Mouse (Mus musculus) splenic B cell, adult 2 months (primary cell): ENCODE data around the gene Hist1h4j.
A peak's percentile ranks its signal among the peaks of the same experiment; 100 is the strongest.
"Not testable (repeated sequence)": the region's sequence is repeated elsewhere in the genome, so short reads cannot be mapped to it uniquely, and the experiment has no call there.

ENCODE experiments used
- DNase-seq: peaks from one replicate; pipeline ENCODE4 v3.0.0-alpha.2; 2011; ENCODE audit warnings: low read depth, low spot score
- H3K27me3 ChIP-seq: 2 replicates; pipeline ENCODE4 v1.6.1; 2012; ENCODE audit warnings: mild to moderate bottlenecking, low read length, moderate library complexity, mixed read lengths; ENCODE audit not compliant: control insufficient read depth, poor library complexity, insufficient read depth, severe bottlenecking
- H3K36me3 ChIP-seq: 2 replicates; pipeline ENCODE4 v1.6.1; 2012; ENCODE audit warnings: mild to moderate bottlenecking, low read length, moderate library complexity, mixed read lengths; ENCODE audit not compliant: control insufficient read depth, poor library complexity, insufficient read depth, severe bottlenecking

Gene Hist1h4j

DNA sequence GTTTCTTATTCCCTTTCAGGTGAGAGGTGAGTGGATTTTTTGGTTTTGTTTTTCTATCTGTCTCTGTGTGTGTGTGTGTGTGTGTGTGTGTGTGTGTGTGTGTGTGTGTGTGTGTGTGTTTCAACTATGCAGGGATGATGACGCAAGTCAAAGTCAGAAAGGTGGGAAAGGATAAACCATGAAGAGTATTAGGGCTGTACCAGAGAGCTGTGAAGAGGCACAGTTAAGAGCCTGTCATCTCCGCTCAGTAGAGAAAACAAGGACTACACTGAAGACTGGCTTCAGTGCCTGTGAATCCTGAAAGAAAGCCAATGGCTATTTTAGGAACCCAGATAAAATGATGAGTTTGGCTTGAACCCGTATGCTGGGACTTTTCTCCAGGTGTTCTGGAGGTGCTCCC, 17.0 kb downstream of the Hist1h4j start:
- no peaks in the 10 kb centered on the region for H3K27me3 ChIP-seq

DNA sequence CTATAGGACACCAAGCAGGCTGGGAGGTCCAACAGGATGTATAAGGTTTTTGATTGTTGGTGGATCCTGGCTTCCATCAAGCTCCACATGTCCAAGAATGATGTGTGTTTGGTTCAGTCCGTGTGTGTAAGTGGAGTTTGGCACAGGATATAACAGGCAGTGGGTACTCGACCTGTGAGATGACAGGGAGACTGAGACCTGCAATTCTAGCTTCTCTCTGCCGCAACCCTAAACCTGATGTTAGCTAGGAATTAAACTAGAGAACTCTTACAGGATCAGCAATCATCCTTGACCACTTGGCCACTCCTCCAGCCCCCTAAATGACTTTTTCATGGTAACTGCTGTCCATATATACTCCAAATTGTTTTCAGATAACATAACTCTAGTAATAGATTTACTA, 17.5 kb downstream of the Hist1h4j start:
- H3K36me3 ChIP-seq, result no peaks in the 10 kb centered on the region
- no peak for DNase-seq
- no peaks in the 10 kb centered on the region for H3K27me3 ChIP-seq

More for the DNA sequence above, 17.0 kb downstream of the Hist1h4j start:
- DNase-seq, result no peak
- H3K36me3 ChIP-seq, result no peaks in the 10 kb centered on the region

DNA sequence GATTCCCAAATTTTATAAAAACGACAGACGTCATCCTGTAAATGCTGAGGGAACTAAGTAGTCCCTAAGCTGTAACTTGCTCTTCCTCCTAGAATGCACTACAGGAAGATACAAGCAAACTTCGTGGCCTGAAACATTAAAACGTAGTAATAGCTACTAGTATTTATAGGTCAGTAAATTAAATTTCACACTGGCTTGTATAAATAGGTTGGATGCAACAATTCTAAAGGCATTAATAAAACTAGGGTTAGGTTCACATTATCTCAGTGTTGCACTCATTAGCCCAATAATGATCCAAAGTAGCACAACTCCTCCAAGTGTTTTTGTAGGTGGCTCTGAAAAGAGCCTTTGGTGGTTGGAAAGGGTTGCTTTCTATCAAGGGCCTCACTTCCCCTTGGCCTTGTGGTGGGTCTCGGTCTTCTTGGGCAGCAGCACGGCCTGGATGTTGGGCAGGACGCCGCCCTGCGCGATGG, 18.2 kb downstream of the Hist1h4j start:
- no peak for DNase-seq
- no peaks in the 10 kb centered on the region for H3K27me3 ChIP-seq
- no peaks in the 10 kb centered on the region for H3K36me3 ChIP-seq

DNA sequence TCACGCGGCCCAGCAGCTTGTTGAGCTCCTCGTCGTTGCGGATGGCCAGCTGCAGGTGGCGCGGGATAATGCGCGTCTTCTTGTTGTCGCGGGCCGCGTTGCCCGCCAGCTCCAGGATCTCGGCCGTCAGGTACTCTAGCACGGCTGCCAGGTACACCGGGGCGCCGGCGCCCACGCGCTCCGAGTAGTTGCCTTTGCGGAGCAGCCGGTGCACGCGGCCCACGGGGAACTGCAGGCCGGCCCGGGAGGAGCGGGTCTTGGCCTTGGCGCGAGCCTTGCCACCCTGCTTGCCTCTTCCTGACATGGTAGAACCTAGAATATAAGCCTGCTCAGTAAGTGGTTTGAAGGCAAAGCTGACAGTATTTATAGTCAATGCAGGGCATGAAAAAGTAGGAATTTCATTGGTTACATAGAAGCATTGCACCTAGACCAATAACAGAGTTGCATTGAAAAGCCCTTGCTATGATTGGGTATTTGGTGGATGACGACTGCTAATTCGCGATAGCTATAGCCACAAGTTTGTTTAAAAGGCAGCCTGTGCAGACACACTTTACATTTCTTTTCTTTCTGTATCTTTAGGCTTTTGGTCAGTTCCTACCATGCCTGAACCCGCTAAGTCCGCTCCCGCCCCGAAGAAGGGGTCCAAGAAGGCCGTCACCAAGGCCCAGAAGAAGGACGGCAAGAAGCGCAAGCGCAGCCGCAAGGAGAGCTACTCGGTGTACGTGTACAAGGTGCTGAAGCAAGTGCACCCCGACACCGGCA, 18.8 kb downstream of the Hist1h4j start, which contains the start of the genes Hist1h2ak and Hist1h2bn:
Hist1h2ak (minus strand) TSS at position 304 of the 762 bp plus-strand sequence.
Hist1h2bn (plus strand) TSS at position 600 of the 762 bp plus-strand sequence.
- not testable (repeated sequence) for H3K36me3 ChIP-seq, H3K27me3 ChIP-seq
- DNase-seq, result peak; percentile 95

DNA sequence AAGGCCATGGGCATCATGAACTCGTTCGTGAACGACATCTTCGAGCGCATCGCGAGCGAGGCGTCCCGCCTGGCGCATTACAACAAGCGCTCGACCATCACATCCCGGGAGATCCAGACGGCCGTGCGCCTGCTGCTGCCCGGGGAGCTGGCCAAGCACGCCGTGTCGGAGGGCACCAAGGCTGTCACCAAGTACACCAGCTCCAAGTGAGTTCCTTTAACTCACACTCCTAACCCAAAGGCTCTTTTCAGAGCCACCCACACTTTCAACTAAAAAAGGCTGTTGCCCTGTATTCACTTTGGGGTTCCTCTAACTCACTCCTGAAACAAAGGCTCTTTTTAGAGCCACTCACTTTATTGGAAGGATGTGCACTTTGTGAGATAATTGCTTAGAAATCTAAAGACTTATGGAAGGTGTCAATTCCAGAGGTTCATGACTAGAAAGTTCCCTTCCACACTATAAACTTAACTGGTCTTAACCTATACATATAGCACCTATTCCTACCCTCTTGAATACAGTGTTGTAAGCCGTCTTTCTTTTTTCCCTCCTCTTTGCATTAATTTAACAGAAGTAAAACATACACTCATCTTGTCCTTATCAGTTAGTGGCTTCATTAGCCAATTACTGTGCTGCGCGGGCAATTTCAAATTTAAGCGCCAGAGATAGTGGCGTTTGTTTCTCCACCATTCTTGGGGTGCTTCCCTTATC, 19.6 kb downstream of the Hist1h4j start:
- DNase-seq, result peak; percentile 63
- H3K27me3 ChIP-seq, H3K36me3 ChIP-seq: not testable (repeated sequence)

DNA sequence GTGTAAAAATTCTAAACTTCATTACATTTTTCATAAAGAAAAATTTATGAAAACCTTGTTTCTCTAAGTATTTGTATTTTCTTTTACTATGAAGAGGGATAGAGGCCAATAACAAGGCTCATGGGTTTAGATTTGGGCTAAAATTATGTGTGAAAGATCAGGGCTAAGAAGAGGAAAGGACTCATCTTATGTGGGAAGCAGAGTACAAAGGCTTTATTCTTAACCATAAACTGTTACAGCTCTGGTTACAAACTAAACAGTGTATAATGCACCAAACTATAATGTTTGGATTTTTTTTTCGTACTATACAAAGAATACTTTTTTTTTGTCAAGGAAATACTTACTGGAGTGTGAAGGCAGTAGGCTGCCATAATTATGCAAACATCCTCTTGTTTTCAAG, 20.8 kb downstream of the Hist1h4j start:
- H3K36me3 ChIP-seq, result no peaks in the 10 kb centered on the region
- no peaks in the 10 kb centered on the region for H3K27me3 ChIP-seq
- DNase-seq, result no peak

DNA sequence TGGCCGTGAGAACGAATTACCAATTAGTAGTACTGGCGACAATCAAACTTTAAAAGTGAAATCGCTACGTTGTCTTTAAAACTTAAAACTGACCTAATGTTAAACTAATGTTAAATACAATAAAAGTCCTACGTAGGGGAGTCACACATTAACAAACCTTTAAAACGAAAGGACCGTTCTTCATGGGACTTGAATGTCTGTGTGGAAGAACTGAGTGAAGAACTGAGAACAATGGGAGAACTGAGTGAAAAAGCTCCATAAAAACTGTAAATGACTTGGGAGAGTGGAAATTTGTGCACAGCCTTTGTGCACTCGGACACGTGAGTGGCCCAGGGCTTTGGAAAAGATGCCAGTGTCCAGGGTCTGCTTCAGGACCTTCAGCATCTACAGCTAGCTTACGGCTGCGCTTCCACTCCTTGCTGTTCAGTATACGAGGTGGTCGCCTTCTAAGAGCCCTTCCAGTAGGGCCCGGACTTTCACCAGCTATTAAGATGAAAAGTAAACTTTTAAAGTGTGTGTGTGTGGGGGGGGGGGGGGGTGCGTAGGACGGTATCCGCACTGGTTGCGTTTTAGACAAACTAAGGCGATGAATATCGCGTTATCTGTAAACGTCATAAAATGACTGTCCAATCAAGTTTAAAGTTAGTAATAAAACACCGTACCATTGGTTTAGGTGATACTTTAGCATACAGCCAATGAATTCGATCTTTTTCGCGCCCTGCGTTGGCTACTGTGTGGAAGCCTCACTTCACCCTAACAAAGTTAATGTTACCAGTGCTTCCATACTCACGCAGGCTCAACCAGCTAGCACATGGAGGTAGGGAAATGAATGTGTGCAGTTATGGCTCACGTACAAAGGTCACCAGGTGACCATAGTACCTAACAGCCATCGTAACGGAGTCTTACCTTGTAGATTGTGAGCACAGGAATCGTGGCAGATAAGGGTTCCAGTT, 44.2 kb downstream of the Hist1h4j start:
- DNase-seq, result peak; percentile 93
- Histone ChIP-seq H3K36me3 (no peaks in the 10 kb centered on the region), H3K27me3 (no peaks in the 10 kb centered on the region)

DNA sequence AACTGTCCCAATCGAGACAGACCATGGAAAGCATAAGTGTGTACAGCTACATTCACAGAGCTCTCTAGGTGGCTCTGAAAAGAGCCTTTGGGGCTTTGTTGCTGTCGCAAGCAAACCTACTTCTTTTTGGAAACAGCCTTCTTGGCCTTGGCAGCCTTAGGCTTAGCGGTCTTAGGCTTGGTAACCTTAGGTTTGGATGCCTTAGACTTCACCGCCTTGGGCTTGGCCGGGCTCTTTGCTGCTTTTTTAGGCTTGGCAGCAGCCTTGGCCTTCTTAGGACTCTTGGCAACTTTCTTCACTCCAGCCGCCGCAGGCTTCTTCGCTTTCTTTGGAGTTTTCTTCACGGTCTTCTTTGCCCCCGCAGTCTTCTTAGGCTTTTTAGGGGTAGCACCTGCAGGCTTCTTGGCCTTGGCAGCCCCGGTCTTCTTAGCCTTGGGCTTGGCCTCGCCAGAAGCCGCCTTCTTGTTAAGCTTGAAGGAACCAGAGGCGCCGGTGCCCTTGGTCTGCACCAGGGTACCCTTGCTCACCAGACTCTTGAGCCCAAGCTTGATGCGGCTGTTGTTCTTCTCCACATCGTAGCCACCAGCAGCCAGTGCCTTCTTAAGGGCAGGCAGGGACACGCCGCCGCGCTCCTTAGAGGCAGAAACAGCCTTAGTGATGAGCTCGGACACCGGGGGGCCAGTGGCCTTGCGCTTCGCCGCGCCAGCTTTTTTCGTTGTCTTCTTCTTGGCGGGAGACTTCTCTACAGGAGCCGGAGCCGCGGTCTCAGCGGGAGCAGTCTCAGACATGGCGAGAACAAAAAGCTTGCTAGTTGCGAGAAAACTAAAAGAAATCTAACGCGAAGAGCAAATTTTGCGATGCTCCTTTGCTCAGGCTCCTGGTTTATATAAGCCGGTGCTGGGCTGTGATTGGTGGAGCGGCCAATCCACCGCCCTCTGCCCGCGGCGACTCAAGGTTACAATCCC, 45.2 kb downstream of the Hist1h4j start, which contains the start of gene Hist1h1b:
Hist1h1b (minus strand) TSS at position 859 of the 965 bp plus-strand sequence.
- no peaks in the 10 kb centered on the region for H3K27me3 ChIP-seq
- DNase-seq, result peak; percentile 69
- no peaks in the 10 kb centered on the region for H3K36me3 ChIP-seq

DNA sequence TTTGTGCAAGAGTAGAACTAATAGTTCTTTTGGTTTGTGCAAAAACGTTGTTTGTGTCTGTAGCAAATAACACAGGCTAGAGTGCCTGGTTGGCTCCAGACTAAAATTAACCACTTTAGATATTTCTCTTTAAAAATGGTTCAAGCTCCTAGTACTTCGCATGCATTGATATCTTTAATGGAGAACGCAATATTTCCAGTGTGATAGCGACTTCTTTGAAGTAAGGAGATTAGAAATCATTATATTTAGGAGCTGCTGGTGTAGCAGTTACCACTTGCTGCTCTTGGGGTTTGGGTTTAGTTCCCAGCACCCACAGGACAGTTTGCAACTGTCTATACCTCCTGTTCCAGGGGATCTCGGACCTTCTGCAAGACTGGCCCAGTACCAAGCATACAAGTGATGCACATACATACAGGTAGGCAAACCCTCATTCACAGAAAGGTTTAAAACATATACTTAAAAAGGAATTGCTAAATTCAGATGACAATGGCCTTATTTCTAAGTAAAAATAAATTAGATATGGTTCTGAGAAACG, 46.2 kb downstream of the Hist1h4j start:
- Histone ChIP-seq H3K36me3 (no peaks in the 10 kb centered on the region), H3K27me3 (no peaks in the 10 kb centered on the region)
- no peak for DNase-seq

DNA sequence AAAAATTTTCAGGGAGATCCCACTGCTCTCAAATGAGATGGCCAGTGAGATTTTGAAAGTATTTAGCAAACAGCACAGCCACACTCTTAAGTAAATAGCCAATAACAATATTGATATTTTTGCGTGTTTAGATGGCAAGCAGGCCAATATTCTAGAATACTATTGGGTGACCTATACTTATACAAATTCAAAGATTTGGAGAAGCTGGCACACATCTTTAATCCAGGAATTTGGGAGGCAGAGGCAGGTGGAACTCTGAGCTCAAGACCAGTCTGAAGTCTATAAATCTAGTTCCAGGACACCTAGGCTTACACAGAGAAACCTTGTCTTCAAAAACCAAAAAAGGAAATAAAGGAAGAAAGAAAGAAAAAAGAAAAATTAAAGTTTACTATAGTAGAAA, 46.8 kb downstream of the Hist1h4j start:
- no peak for DNase-seq
- no peaks in the 10 kb centered on the region for H3K36me3 ChIP-seq

DNA sequence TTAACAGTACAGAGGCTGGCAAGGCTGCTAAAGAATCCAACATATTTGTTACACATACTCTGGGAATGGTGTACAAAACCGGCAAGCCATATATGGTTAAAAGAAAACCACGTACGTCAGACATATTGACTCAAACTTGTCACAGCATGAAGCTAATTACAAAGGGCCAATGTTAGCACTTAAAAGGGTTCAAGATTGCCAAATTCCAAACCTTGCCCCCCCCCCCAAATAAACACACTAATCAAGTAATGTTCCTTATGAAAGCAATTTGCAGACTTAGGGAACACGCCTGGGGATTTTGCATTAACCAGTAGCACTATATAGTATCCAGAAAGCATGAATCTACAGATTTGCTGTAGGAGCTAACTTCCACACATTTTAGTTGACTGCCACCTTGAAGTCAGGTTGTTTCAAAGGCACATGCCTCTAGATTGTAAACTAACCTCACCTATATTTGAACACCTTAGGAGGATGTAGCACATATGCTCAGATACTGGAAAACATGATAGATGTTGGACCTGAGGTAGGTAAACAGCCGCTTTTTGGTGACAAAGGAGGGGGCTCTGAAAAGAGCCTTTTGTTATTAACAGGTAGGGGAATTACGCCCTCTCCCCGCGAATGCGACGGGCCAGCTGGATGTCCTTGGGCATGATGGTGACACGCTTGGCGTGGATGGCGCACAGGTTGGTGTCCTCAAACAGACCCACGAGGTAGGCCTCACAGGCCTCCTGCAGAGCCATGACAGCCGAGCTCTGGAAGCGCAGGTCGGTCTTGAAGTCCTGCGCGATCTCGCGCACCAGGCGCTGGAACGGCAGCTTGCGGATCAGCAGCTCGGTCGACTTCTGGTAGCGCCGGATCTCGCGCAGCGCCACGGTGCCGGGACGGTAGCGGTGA, 47.7 kb downstream of the Hist1h4j start:
- not testable (repeated sequence) for H3K27me3 ChIP-seq, H3K36me3 ChIP-seq
- DNase-seq, result peak; percentile 31

More for the DNA sequence above, 46.8 kb downstream of the Hist1h4j start:
- no peaks in the 10 kb centered on the region for H3K27me3 ChIP-seq

DNA sequence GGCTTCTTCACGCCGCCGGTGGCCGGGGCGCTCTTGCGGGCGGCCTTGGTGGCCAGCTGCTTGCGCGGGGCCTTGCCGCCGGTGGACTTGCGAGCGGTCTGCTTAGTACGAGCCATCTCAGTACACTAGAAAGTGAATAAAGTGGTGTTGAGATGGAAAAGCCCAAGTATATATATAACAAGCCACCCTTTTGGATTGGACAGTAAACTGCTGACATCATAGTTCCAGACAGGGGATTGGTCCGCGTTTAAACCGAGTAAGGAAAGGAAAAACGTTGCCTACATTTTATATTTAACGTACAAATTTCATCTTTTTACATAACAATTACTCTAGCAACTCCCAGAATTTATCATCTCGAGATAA, 48.4 kb downstream of the Hist1h4j start, which contains the start of gene Hist1h3i:
Hist1h3i (minus strand) TSS at position 116 of the 363 bp plus-strand sequence.
- Histone ChIP-seq H3K27me3 (no peaks in the 10 kb centered on the region), H3K36me3 (no peaks in the 10 kb centered on the region)
- peak; percentile 94 for DNase-seq
